Mouse (Mus musculus) cerebellum, adult 18-20 months (tissue): ENCODE measurements at regions not wholly inside any gene's neighbourhood (a gene's known extent, or its start where the extent isn't known, plus 50 kb on each side); places are given as distances from the start of the nearest gene placed in this dataset.
"Not testable (repeated sequence)": the region's sequence is repeated elsewhere in the genome, so short reads cannot be mapped to it uniquely, and the experiment has no call there.

Source experiments
- DNase-seq, 2 experiments: peaks; one replicate each; pipeline ENCODE4 v3.0.0; 2021

GRCm38 (mm10) chr10:85731163-85731562 lies 98.1 kb upstream of the Pwp1 start:
- not testable (repeated sequence) for DNase-seq

- peak; percentile 4 to 10 for DNase-seq
Measured at GRCm38 (mm10) chr10:85731796-85732388, 97.4 kb upstream of the Pwp1 start.

- DNase-seq: no peak
Measured at GRCm38 (mm10) chr10:85737796-85738195, 91.5 kb upstream of the Pwp1 start.

GRCm38 (mm10) chr10:85739008-85739407 lies 90.3 kb upstream of the Pwp1 start:
- no peak for DNase-seq

- not testable (repeated sequence) for DNase-seq
Measured at GRCm38 (mm10) chr10:85739565-85739964, 89.7 kb upstream of the Pwp1 start.

GRCm38 (mm10) chr10:85741972-85742371 lies 87.3 kb upstream of the Pwp1 start:
- no peak for DNase-seq

- not testable (repeated sequence) for DNase-seq
Measured at GRCm38 (mm10) chr10:85745390-85745789, 83.9 kb upstream of the Pwp1 start.

GRCm38 (mm10) chr10:85745818-85746217 lies 83.5 kb upstream of the Pwp1 start:
- not testable (repeated sequence) for DNase-seq

GRCm38 (mm10) chr10:85749549-85749948 lies 79.7 kb upstream of the Pwp1 start:
- DNase-seq: not testable (repeated sequence)

- DNase-seq: no peak
Measured at GRCm38 (mm10) chr10:85775035-85775434, 54.3 kb upstream of the Pwp1 start.
